Mouse (Mus musculus): ENCODE data around the gene Cachd1.

Gene Cachd1

DNA sequence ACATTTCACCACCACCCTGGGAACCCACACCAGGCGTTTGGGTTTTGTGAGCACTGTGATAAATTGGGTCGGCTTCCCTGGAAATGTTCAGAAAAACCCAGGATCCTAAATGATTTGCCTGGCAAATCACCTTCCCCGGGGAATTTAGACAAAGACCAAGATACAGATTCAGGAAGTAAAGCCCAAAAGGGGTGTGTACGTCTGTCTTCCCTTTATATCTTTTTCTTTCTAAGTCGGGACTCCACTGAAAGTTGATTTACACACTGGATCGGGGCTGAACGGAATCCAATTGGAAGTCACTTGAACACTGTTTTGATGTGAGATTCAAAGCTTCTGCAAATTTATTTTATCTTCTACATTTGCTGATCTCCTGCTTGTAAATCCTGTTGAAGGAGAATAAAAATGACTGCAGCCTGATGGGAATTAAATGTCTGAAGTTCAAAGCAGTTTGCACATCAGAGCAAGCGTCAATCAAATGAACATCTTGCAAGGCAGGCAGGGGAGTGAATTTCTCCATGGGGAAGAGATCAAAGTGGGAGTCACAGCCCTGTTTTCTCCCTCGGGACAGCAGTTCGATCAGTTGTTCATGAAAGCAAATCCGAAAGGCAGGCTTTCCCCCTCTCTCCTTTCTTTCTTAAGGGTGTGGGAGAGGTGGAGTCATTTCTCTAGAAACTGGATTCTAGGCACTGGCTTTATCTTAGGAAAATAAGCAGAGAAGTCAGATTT, 134.3 kb downstream of the Cachd1 start:
- TF ChIP-seq NANOG (IDR thresholded peaks at IDR 0.05; ENCODE audit: borderline replicate concordance, low read length) = no peak
- TF ChIP-seq POU5F1 (IDR thresholded peaks at IDR 0.05; ENCODE audit: borderline replicate concordance, low read length) = no peak
- no peak for TF ChIP-seq CTCF (conservative IDR thresholded peaks at IDR 0.05; ENCODE audit: low read length)
- H3K36me3 ChIP-seq (ENCODE audit: insufficient read depth, low read length) = no peaks in the 10 kb centered on the region
- no peak overlapping the region for H3K4me3 ChIP-seq (replicated peaks; ENCODE audit: low read length)
- H3K9me3 ChIP-seq (ENCODE audit: low read length) = no peaks in the 10 kb centered on the region
- no peaks in the 10 kb centered on the region for H3K27me3 ChIP-seq (ENCODE audit: insufficient read depth, low read length)
- peaks cover 30% of the 10 kb centered on the region for H3K4me1 ChIP-seq (replicated peaks; ENCODE audit: low read depth, low read length)

DNA sequence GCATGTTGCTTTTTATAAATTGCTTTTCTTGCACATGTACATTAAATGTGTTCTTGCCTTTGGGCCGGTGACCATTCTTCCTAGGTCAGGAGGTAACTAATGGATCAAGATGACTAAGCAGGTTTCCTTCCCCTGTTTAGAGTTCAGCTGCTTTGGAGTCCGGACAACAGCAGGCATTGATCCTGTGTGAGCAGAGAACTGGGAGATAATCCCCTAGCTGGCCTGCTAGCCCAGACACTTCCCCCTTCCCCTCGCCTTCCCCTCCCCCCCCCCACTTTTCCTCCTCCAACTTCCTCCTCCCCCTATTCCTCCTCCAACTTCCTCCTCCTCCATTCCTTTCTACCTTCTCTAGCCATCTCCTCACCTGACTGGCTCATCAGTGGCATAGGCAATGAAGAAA, 135.2 kb downstream of the Cachd1 start:
- Histone ChIP-seq H3K27me3 (ENCODE audit: insufficient read depth, low read length) (no peaks in the 10 kb centered on the region), H3K4me3 (replicated peaks; ENCODE audit: low read length) (no peak overlapping the region), H3K9me3 (ENCODE audit: low read length) (no peaks in the 10 kb centered on the region), H3K36me3 (ENCODE audit: insufficient read depth, low read length) (no peaks in the 10 kb centered on the region), H3K4me1 (replicated peaks; ENCODE audit: low read depth, low read length) (peaks cover 30% of the 10 kb centered on the region)
- TF ChIP-seq NANOG (IDR thresholded peaks at IDR 0.05; ENCODE audit: borderline replicate concordance, low read length) (no peak), CTCF (conservative IDR thresholded peaks at IDR 0.05; ENCODE audit: low read length) (no peak), POU5F1 (IDR thresholded peaks at IDR 0.05; ENCODE audit: borderline replicate concordance, low read length) (no peak)

- H3K36me3 ChIP-seq (ENCODE audit: insufficient read depth, low read length) = no peaks in the 10 kb centered on the region
- no peak for TF ChIP-seq CTCF (conservative IDR thresholded peaks at IDR 0.05; ENCODE audit: low read length)
- TF ChIP-seq NANOG (IDR thresholded peaks at IDR 0.05; ENCODE audit: borderline replicate concordance, low read length) = no peak
- no peak for TF ChIP-seq POU5F1 (IDR thresholded peaks at IDR 0.05; ENCODE audit: borderline replicate concordance, low read length)
- peaks cover 30% of the 10 kb centered on the region for H3K4me1 ChIP-seq (replicated peaks; ENCODE audit: low read depth, low read length)
- no peaks in the 10 kb centered on the region for H3K9me3 ChIP-seq (ENCODE audit: low read length)
- H3K4me3 ChIP-seq (replicated peaks; ENCODE audit: low read length) = no peak overlapping the region
- no peaks in the 10 kb centered on the region for H3K27me3 ChIP-seq (ENCODE audit: insufficient read depth, low read length)
These were observed 137.2 kb downstream of the Cachd1 start for GRCm38 (mm10) chr4:100913666-100914065.

- peaks cover 24% of the 10 kb centered on the region for H3K4me1 ChIP-seq (replicated peaks; ENCODE audit: low read depth, low read length)
- no peaks in the 10 kb centered on the region for H3K9me3 ChIP-seq (ENCODE audit: low read length)
- H3K27me3 ChIP-seq (ENCODE audit: insufficient read depth, low read length) = no peaks in the 10 kb centered on the region
- TF ChIP-seq CTCF (conservative IDR thresholded peaks at IDR 0.05; ENCODE audit: low read length) (no peak), POU5F1 (IDR thresholded peaks at IDR 0.05; ENCODE audit: borderline replicate concordance, low read length) (no peak), NANOG (IDR thresholded peaks at IDR 0.05; ENCODE audit: borderline replicate concordance, low read length) (no peak)
- H3K4me3 ChIP-seq (replicated peaks; ENCODE audit: low read length) = no peak overlapping the region
- H3K36me3 ChIP-seq (ENCODE audit: insufficient read depth, low read length) = no peaks in the 10 kb centered on the region
These were observed 138.1 kb downstream of the Cachd1 start for GRCm38 (mm10) chr4:100914532-100914931.

GRCm38 (mm10) chr4:100915093-100915492, 138.6 kb downstream of the Cachd1 start:
- no peak for TF ChIP-seq CTCF (conservative IDR thresholded peaks at IDR 0.05; ENCODE audit: low read length)
- no peak for TF ChIP-seq NANOG (IDR thresholded peaks at IDR 0.05; ENCODE audit: borderline replicate concordance, low read length)
- TF ChIP-seq POU5F1 (IDR thresholded peaks at IDR 0.05; ENCODE audit: borderline replicate concordance, low read length) = no peak
- no peaks in the 10 kb centered on the region for H3K36me3 ChIP-seq (ENCODE audit: insufficient read depth, low read length)
- no peak overlapping the region for H3K4me3 ChIP-seq (replicated peaks; ENCODE audit: low read length)
- no peaks in the 10 kb centered on the region for H3K27me3 ChIP-seq (ENCODE audit: insufficient read depth, low read length)
- H3K9me3 ChIP-seq (ENCODE audit: low read length) = no peaks in the 10 kb centered on the region
- H3K4me1 ChIP-seq (replicated peaks; ENCODE audit: low read depth, low read length) = peaks cover 19% of the 10 kb centered on the region

GRCm38 (mm10) chr4:100917511-100917910, 141.0 kb downstream of the Cachd1 start:
- TF ChIP-seq POU5F1 (IDR thresholded peaks at IDR 0.05; ENCODE audit: borderline replicate concordance, low read length) = no peak
- no peak for TF ChIP-seq CTCF (conservative IDR thresholded peaks at IDR 0.05; ENCODE audit: low read length)
- TF ChIP-seq NANOG (IDR thresholded peaks at IDR 0.05; ENCODE audit: borderline replicate concordance, low read length) = no peak
- H3K27me3 ChIP-seq (ENCODE audit: insufficient read depth, low read length) = no peaks in the 10 kb centered on the region
- H3K4me1 ChIP-seq (replicated peaks; ENCODE audit: low read depth, low read length) = no peaks in the 10 kb centered on the region
- no peaks in the 10 kb centered on the region for H3K36me3 ChIP-seq (ENCODE audit: insufficient read depth, low read length)
- no peak overlapping the region for H3K4me3 ChIP-seq (replicated peaks; ENCODE audit: low read length)
- H3K9me3 ChIP-seq (ENCODE audit: low read length) = no peaks in the 10 kb centered on the region

DNA sequence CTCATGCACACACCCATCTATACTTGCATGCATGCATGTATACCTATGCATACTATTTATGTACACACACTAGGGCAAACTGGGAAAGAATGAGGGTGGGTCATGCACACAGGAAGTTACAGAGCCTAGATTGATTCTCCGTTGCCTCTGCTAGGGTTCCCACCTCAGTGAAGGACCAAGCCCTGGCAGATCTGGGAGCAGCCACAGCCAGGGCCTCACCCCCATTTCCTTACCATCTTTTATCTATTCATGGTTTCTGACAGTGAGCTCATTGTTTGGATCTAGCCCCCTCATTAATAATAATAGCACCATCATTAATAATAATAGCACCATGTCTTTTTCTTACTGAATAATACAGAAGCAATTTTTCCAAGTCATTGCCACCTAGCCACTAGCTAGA, 143.9 kb downstream of the Cachd1 start:
- H3K36me3 ChIP-seq (ENCODE audit: insufficient read depth, low read length) = no peaks in the 10 kb centered on the region
- H3K9me3 ChIP-seq (ENCODE audit: low read length) = no peaks in the 10 kb centered on the region
- H3K27me3 ChIP-seq (ENCODE audit: insufficient read depth, low read length) = no peaks in the 10 kb centered on the region
- no peak overlapping the region for H3K4me3 ChIP-seq (replicated peaks; ENCODE audit: low read length)
- no peaks in the 10 kb centered on the region for H3K4me1 ChIP-seq (replicated peaks; ENCODE audit: low read depth, low read length)
- TF ChIP-seq CTCF (conservative IDR thresholded peaks at IDR 0.05; ENCODE audit: low read length) (no peak), POU5F1 (IDR thresholded peaks at IDR 0.05; ENCODE audit: borderline replicate concordance, low read length) (no peak), NANOG (IDR thresholded peaks at IDR 0.05; ENCODE audit: borderline replicate concordance, low read length) (no peak)

GRCm38 (mm10) chr4:100922816-100923554, 146.5 kb downstream of the Cachd1 start:
- no peaks in the 10 kb centered on the region for H3K27me3 ChIP-seq (ENCODE audit: insufficient read depth, low read length)
- TF ChIP-seq CTCF (conservative IDR thresholded peaks at IDR 0.05; ENCODE audit: low read length) (no peak), NANOG (IDR thresholded peaks at IDR 0.05; ENCODE audit: borderline replicate concordance, low read length) (no peak), POU5F1 (IDR thresholded peaks at IDR 0.05; ENCODE audit: borderline replicate concordance, low read length) (no peak)
- no peaks in the 10 kb centered on the region for H3K9me3 ChIP-seq (ENCODE audit: low read length)
- no peaks in the 10 kb centered on the region for H3K4me1 ChIP-seq (replicated peaks; ENCODE audit: low read depth, low read length)
- H3K36me3 ChIP-seq (ENCODE audit: insufficient read depth, low read length) = no peaks in the 10 kb centered on the region
- no peak overlapping the region for H3K4me3 ChIP-seq (replicated peaks; ENCODE audit: low read length)
